Mouse (Mus musculus) lung, postnatal 0 days (tissue): Measurements from ENCODE around the gene Clec4a1.

Experiments
- CTCF ChIP-seq: IDR thresholded peaks from 2 replicates; pipeline ENCODE4 v1.5.1; 2016; ENCODE audit warnings: antibody characterized with exemption, mild to moderate bottlenecking
- EP300 ChIP-seq: IDR thresholded peaks from 2 replicates; pipeline ENCODE4 v1.6.1; 2016; ENCODE audit warnings: antibody characterized with exemption, mild to moderate bottlenecking, control low read depth

GRCm38 (mm10) chr6:122879781-122880505 lies 41.7 kb upstream of the Clec4a1 start:
- no peak for TF ChIP-seq EP300
- no peak for TF ChIP-seq CTCF
